Comparison of ENCODE assay signal across 18 mouse cellular contexts in the genomic region with DNA sequence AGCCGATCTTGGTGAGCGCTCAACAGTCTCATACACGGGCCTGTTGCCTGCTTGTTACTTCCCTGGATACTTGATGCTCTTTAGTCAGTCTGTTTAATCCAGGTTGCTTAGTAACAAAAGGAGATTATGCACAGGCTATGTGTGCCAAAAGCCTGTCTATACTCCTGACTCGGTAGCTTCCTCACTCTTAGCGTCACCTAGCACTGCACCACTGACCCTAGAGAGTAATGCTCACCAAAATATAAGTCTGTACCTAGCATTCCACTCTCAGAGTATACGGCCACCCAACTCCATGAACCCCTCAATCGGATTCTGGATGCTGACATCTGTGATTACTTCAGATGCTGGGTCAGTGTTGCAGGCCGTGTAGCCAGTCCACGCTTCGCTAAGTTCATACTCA.
DNase-seq lines count a peak whose midpoint lies in the region; ATAC-seq lines count a peak whose summit lies in the region.
"Had no signal": no experiment of that assay in that cellular context is flagged by ENCODE, and none has a peak within 500 bp of the region (broad histone marks: within the 10 kb centered on the region; RNA-seq: fewer than 3 reads in every experiment).

No protein-coding gene starts in this region.

- intact Hi-C loops in left cerebral cortex, postnatal 4 days (cut with DNase I) = no loop called here

- no peak for ATAC-seq in forebrain, embryonic 14.5 days
- ATAC-seq in forebrain, embryonic 12.5 days (ENCODE audit: low FRiP score) = no peak
- ATAC-seq: forebrain, embryonic 16.5 days had no signal

- 77% methylated on average over 10 of the region's 10 CpGs for WGBS in forebrain, embryonic 14.5 days
- WGBS in forebrain, embryonic 12.5 days = 79% methylated on average over 10 of the region's 10 CpGs

- no peak overlapping the region for H3K4me3 ChIP-seq in forebrain, embryonic 14.5 days (ENCODE audit: low read depth, low read length)
- H3K4me3 ChIP-seq in forebrain, embryonic 12.5 days (replicated peaks) = no peak overlapping the region
- H3K4me3 ChIP-seq: embryonic facial prominence, embryonic 13.5 days; heart, embryonic 13.5 days; hindbrain, embryonic 15.5 days had no signal

- no peaks in the 10 kb centered on the region for H3K4me1 ChIP-seq in forebrain, embryonic 14.5 days (ENCODE audit: control insufficient read depth, insufficient read depth, low read length)
- no peaks in the 10 kb centered on the region for H3K4me1 ChIP-seq in forebrain, embryonic 12.5 days
- H3K4me1 ChIP-seq: heart, embryonic 13.5 days; hindbrain, embryonic 15.5 days had no signal

- no peaks in the 10 kb centered on the region for H3K27me3 ChIP-seq in forebrain, embryonic 14.5 days (replicated peaks; ENCODE audit: control insufficient read depth, insufficient read depth, low read length)
- 0 out of 2 replicates have a peak, but pooled peaks cover 7% of the 10 kb centered on the region for H3K27me3 ChIP-seq in forebrain, embryonic 12.5 days
- H3K27me3 ChIP-seq: embryonic facial prominence, embryonic 13.5 days; heart, embryonic 13.5 days; hindbrain, embryonic 15.5 days had no signal

- DNase-seq in forebrain, embryonic 14.5 days (ENCODE audit: low spot score) = peak; percentile 3
- DNase-seq in retina, adult 2 months (ENCODE audit: low read depth, low spot score) = peak; percentile 57
- DNase-seq in retina, embryonic 14.5 days (ENCODE audit: low spot score) = no peak
- DNase-seq in retina, postnatal 1 day = peak; percentile 49
- DNase-seq in left cerebral cortex, postnatal 4 days = no peak
- DNase-seq in adrenal gland, adult 18-20 months (ENCODE audit: low spot score in 2 of 2) = no peak
- DNase-seq: adrenal gland, postnatal 14 days; B cell, adult 2 months; cerebellum, adult 18-20 months; cerebellum, adult 9-11 months; cerebellum, postnatal 36 days; gastrocnemius, postnatal 14 days; heart, postnatal 36 days had no signal

- no peak overlapping the region for H3K9ac ChIP-seq in forebrain, embryonic 14.5 days (ENCODE audit: low read length)
- H3K9ac ChIP-seq in forebrain, embryonic 12.5 days = no peak overlapping the region
- H3K9ac ChIP-seq: embryonic facial prominence, embryonic 13.5 days; heart, embryonic 13.5 days; hindbrain, embryonic 15.5 days had no signal

- H3K4me2 ChIP-seq in forebrain, embryonic 14.5 days (ENCODE audit: low read length) = no peak overlapping the region
- H3K4me2 ChIP-seq in forebrain, embryonic 12.5 days = no peak overlapping the region
- H3K4me2 ChIP-seq: embryonic facial prominence, embryonic 13.5 days; heart, embryonic 13.5 days; hindbrain, embryonic 15.5 days had no signal

- no peaks in the 10 kb centered on the region for H3K36me3 ChIP-seq in forebrain, embryonic 14.5 days (ENCODE audit: control insufficient read depth, insufficient read depth, low read length)
- H3K36me3 ChIP-seq in forebrain, embryonic 12.5 days (replicated peaks) = no peaks in the 10 kb centered on the region
- H3K36me3 ChIP-seq: embryonic facial prominence, embryonic 13.5 days; heart, embryonic 13.5 days; hindbrain, embryonic 15.5 days had no signal

- no peak overlapping the region for H3K27ac ChIP-seq in forebrain, embryonic 14.5 days (ENCODE audit: low read depth, low read length)
- H3K27ac ChIP-seq in forebrain, embryonic 12.5 days = no peak overlapping the region
- H3K27ac ChIP-seq: embryonic facial prominence, embryonic 13.5 days; heart, embryonic 13.5 days; hindbrain, embryonic 15.5 days had no signal

- H3K9me3 ChIP-seq in forebrain, embryonic 14.5 days (replicated peaks; ENCODE audit: control insufficient read depth, low read length) = no peaks in the 10 kb centered on the region
- no peaks in the 10 kb centered on the region for H3K9me3 ChIP-seq in forebrain, embryonic 12.5 days
- H3K9me3 ChIP-seq: embryonic facial prominence, embryonic 13.5 days; heart, embryonic 13.5 days; hindbrain, embryonic 15.5 days had no signal

Comparison
In these comparisons a context has a peak if more than half of its experiments do, and no peak if none do; other contexts are left out.
1. DNase-seq: peak in forebrain, embryonic 14.5 days (single experiment), retina, adult 2 months (single experiment) and retina, postnatal 1 day (single experiment); none in retina, embryonic 14.5 days (single experiment), left cerebral cortex, postnatal 4 days (single experiment) and adrenal gland, adult 18-20 months (0 of 2).